In genomic region chr6:51379560-51380274, GRCm38 (mm10) we compare ENCODE assay signal across 8 mouse cellular contexts. TPM values are rescaled to one million over a fixed set of nuclear protein-coding genes. Genes with fewer than 3 reads are reported as not detected.
DNase-seq lines count a peak whose midpoint lies in the region; ATAC-seq and TF ChIP-seq lines count a peak whose summit lies in the region.

No protein-coding gene starts in this region.

- ATAC-seq in forebrain, embryonic 12.5 days (ENCODE audit: low FRiP score): peak; percentile 75
- peak; percentile 72 for ATAC-seq in lung, embryonic 14.5 days (ENCODE audit: insufficient read depth)
- no peak for ATAC-seq in monocyte, adult 5-6 weeks (replicated peaks; ENCODE audit: insufficient number of reproducible peaks, low FRiP score, low TSS enrichment, poor library complexity, severe bottlenecking)

- H3K27ac ChIP-seq in ES-E14 (ENCODE audit: insufficient read depth, low read depth, low read length, poor library complexity, severe bottlenecking): no peak overlapping the region
- no peak overlapping the region for H3K27ac ChIP-seq in brown adipose tissue, adult 24 weeks (replicated peaks; ENCODE audit: low read depth, low read length)
- H3K27ac ChIP-seq in forebrain, embryonic 12.5 days: peak overlapping the region; percentile 96
- peak overlapping the region; percentile 91 for H3K27ac ChIP-seq in lung, embryonic 14.5 days (ENCODE audit: low read depth)

- DNase-seq in ES-E14 (ENCODE audit: low read depth, low spot score): no peak
- DNase-seq in heart, postnatal 36 days: peak; percentile 33 to 63
- DNase-seq in layer of hippocampus, adult 8-10 months (ENCODE audit: low spot score in 2 of 2): peak; percentile 33 to 59
- DNase-seq in lung, embryonic 14.5 days: peak; percentile 83
- peak; percentile 74 for DNase-seq in retina, embryonic 14.5 days (ENCODE audit: low spot score)

- intact Hi-C loops in heart, postnatal 36 days (cut with DNase I): loop anchor here (5.0 kb wide), 4 partner anchors 93 to 838 kb away; partner anchors contain the start of gene Cbx3

- H3K9me3 ChIP-seq in ES-E14 (ENCODE audit: control insufficient read depth, insufficient read depth, low read depth, low read length): no peaks in the 10 kb centered on the region
- no peaks in the 10 kb centered on the region for H3K9me3 ChIP-seq in forebrain, embryonic 12.5 days
- H3K9me3 ChIP-seq in lung, embryonic 14.5 days (ENCODE audit: low read depth, low read length): no peaks in the 10 kb centered on the region

- H3K4me1 ChIP-seq in ES-E14 (ENCODE audit: control insufficient read depth in 2 of 2, insufficient read depth in 2 of 2, low read length in 2 of 2, poor library complexity in 1 of 2): peaks cover 7 to 15% of the 10 kb centered on the region in 2 experiments
- no peaks in the 10 kb centered on the region for H3K4me1 ChIP-seq in brown adipose tissue, adult 24 weeks (ENCODE audit: control insufficient read depth, insufficient read depth, insufficient read length, low read length)
- H3K4me1 ChIP-seq in forebrain, embryonic 12.5 days: peaks cover 13% of the 10 kb centered on the region
- H3K4me1 ChIP-seq in lung, embryonic 14.5 days (ENCODE audit: insufficient read depth): no peaks in the 10 kb centered on the region

- in situ Hi-C loops in ES-E14 (cut with MboI; ENCODE audit: low sequenced_read_pairs in 2 of 2, unreplicated experiment in 2 of 2): no loop called here

- H3K9ac ChIP-seq in ES-E14 (ENCODE audit: insufficient read depth, low read depth, low read length, poor library complexity, severe bottlenecking): peak overlapping the region; percentile 65
- H3K9ac ChIP-seq in forebrain, embryonic 12.5 days: peak overlapping the region; percentile 79
- peak overlapping the region; percentile 77 for H3K9ac ChIP-seq in lung, embryonic 14.5 days

- H3K4me3 ChIP-seq in ES-E14 (ENCODE audit: insufficient read depth in 1 of 2, low read depth in 1 of 2, low read length in 2 of 2, poor library complexity in 1 of 2, severe bottlenecking in 1 of 2): peak overlapping the region; percentile 44 to 77
- peak overlapping the region; percentile 69 for H3K4me3 ChIP-seq in brown adipose tissue, adult 24 weeks (ENCODE audit: insufficient read depth, low read depth, low read length)
- peak overlapping the region; percentile 36 for H3K4me3 ChIP-seq in forebrain, embryonic 12.5 days (replicated peaks)
- peak overlapping the region; percentile 40 for H3K4me3 ChIP-seq in lung, embryonic 14.5 days (ENCODE audit: low read depth, low read length)

- no peaks in the 10 kb centered on the region for H3K36me3 ChIP-seq in ES-E14 (ENCODE audit: control insufficient read depth, insufficient read depth, low read length, poor library complexity, severe bottlenecking)
- H3K36me3 ChIP-seq in forebrain, embryonic 12.5 days (replicated peaks): no peaks in the 10 kb centered on the region
- H3K36me3 ChIP-seq in lung, embryonic 14.5 days (ENCODE audit: insufficient read depth): no peaks in the 10 kb centered on the region

- 6% methylated on average over 36 of the region's 36 CpGs for WGBS in forebrain, embryonic 12.5 days
- WGBS in lung, embryonic 14.5 days: 3% methylated on average over 36 of the region's 36 CpGs

- no peak for TF ChIP-seq CTCF in lung, embryonic 14.5 days (IDR thresholded peaks at IDR 0.05; ENCODE audit: low read depth)

- H3K27me3 ChIP-seq in forebrain, embryonic 12.5 days: 0 out of 2 replicates have a peak, but pooled peaks cover 5% of the 10 kb centered on the region
- no peaks in the 10 kb centered on the region for H3K27me3 ChIP-seq in lung, embryonic 14.5 days (ENCODE audit: insufficient read depth, low read length)

- peak overlapping the region; percentile 55 for H3K4me2 ChIP-seq in forebrain, embryonic 12.5 days
- H3K4me2 ChIP-seq in lung, embryonic 14.5 days: peak overlapping the region; percentile 69

TF ChIP-seq in ES-E14, 5 proteins besides CTCF, POLR2A, EP300 and RAD21:
- no peak for TF ChIP-seq ZC3H11A (IDR thresholded peaks at IDR 0.05; ENCODE audit: borderline replicate concordance, low read depth, low read length)

RNA-seq across cellular contexts. Expression of gene Nfe2l3, which starts 52.8 kb away (rescaled TPM):
- 1.4 and 3.6 TPM in 2 replicates for total RNA-seq in ES-E14 (2012; rRNA removed)
- polyA plus RNA-seq in brown adipose tissue, adult 24 weeks (2012; ENCODE audit: insufficient read depth, insufficient read length, missing spikeins): 0.55 and 1.5 TPM in 2 replicates
- 2.2 and 2.3 TPM in 2 replicates for polyA plus RNA-seq in forebrain, embryonic 12.5 days (2016; fragmentation: Nextera tagmentation; extraction: Ambion mirVana)
- under 1 TPM; 0.35 to 0.36 TPM for total RNA-seq in heart, postnatal 36 days (2021)
- 1 to 10 TPM; 2.8 to 5.2 (median 3.9) TPM for total RNA-seq in layer of hippocampus, adult 8-10 months (2022)
- 2.8 and 3.1 TPM in 2 replicates for polyA plus RNA-seq in lung, embryonic 14.5 days (2014; fragmentation: Nextera tagmentation; extraction: Ambion mirVana)
- total RNA-seq in monocyte, adult 5-6 weeks (2017): 0.10 to 0.68 TPM in 2 of 3 replicates, not detected in the other

Comparison
In these comparisons a context has a peak if more than half of its experiments do, and no peak if none do; other contexts are left out.
1. H3K27ac ChIP-seq: peak in forebrain, embryonic 12.5 days (single experiment) and lung, embryonic 14.5 days (single experiment); none in ES-E14 (single experiment) and brown adipose tissue, adult 24 weeks (single experiment).
2. Peak in every context shown above with its lines, with median percentiles within 50 percentile points of each other: H3K4me3 ChIP-seq and H3K9ac ChIP-seq.